Mouse (Mus musculus) hindbrain, embryonic 10.5 days (tissue): ENCODE measurements around the gene Stub1. TPM values are rescaled to one million over a fixed set of nuclear protein-coding genes. Genes with fewer than 3 reads are reported as not detected.
A peak's percentile ranks its signal among the peaks of the same experiment; 100 is the strongest.
"Not testable (repeated sequence)": the region's sequence is repeated elsewhere in the genome, so short reads cannot be mapped to it uniquely, and the experiment has no call there.

ENCODE experiments used
- DNase-seq: peaks from one replicate; pipeline ENCODE4 v3.0.0-alpha.2; 2017; ENCODE audit warnings: low spot score
- H3K27ac ChIP-seq: fragments of 300-500 bp; sonication (generic); 2 replicates; pipeline ENCODE4 v1.5.1; 2016; ENCODE audit warnings: mild to moderate bottlenecking, moderate library complexity
- H3K27me3 ChIP-seq: fragments of 300-500 bp; sonication (generic); 2 replicates; pipeline ENCODE4 v1.6.1; 2016; ENCODE audit warnings: mild to moderate bottlenecking; ENCODE audit not compliant: poor library complexity, insufficient read depth, severe bottlenecking
- H3K36me3 ChIP-seq: fragments of 300-500 bp; sonication (generic); 2 replicates; pipeline ENCODE4 v1.6.1; 2016; ENCODE audit warnings: mild to moderate bottlenecking, moderate library complexity
- H3K4me1 ChIP-seq: fragments of 300-500 bp; sonication (generic); replicated peaks from 2 replicates; pipeline ENCODE4 v1.6.1; 2016; ENCODE audit warnings: mild to moderate bottlenecking
- H3K4me3 ChIP-seq: fragments of 300-500 bp; sonication (generic); 2 replicates; pipeline ENCODE4 v1.5.1; 2016; ENCODE audit warnings: mild to moderate bottlenecking, moderate library complexity
- H3K9me3 ChIP-seq: fragments of 300-500 bp; sonication (generic); 2 replicates; pipeline ENCODE4 v1.6.1; 2016; ENCODE audit warnings: mild to moderate bottlenecking, moderate library complexity
- WGBS: fragments of 180-500 bp; shearing (Covaris S2); methylation state at CpG from one replicate; pipeline ENCODE4 v1.1.7; 2016; 5-methylcytosine and 5-hydroxymethylcytosine counted together
- polyA plus RNA-seq: library from polyadenylated mRNA; unstranded; fragments of >200 nt; fragmentation: Nextera tagmentation; extraction: Ambion mirVana; gene quantifications from 2 replicates; pipeline ENCODE4 v1.2.1, GENCODE M21; 2016

The Stub1 gene
- polyA plus RNA-seq, 1 experiment from 2014 or later: 360 TPM

GRCm38 (mm10) chr17:25875171-25876136 lies 42.2 kb upstream of the Stub1 start:
- no peaks in the 10 kb centered on the region for H3K27me3 ChIP-seq
- no peaks in the 10 kb centered on the region for H3K9me3 ChIP-seq
- peak; percentile 90 for DNase-seq
- H3K27ac ChIP-seq: peak overlapping the region; percentile 92
- H3K4me3 ChIP-seq: peak overlapping the region; percentile 73
- peaks cover 67% of the 10 kb centered on the region for H3K4me1 ChIP-seq
- WGBS: 1% methylated on average over 59 of the region's 59 CpGs
- peaks cover 32% of the 10 kb centered on the region for H3K36me3 ChIP-seq

GRCm38 (mm10) chr17:25874721-25875170 lies 41.5 kb upstream of the Stub1 start, which contains the start of gene Mettl26:
Mettl26 (plus strand) TSS chr17:25875074.
- Histone ChIP-seq H3K27ac (peak within 1 kb of the TSS; percentile 92), H3K27me3 (no peaks in the 10 kb centered on the region), H3K4me1 (peaks cover 60% of the 10 kb centered on the region), H3K36me3 (peaks cover 30% of the 10 kb centered on the region), H3K4me3 (peak within 1 kb of the TSS; percentile 73), H3K9me3 (no peaks in the 10 kb centered on the region)
- WGBS: under 1% methylated on average over 25 of the region's 25 CpGs
- DNase-seq: peak; percentile 93

- Histone ChIP-seq H3K27ac (peak overlapping the region; percentile 92), H3K36me3 (peaks cover 25% of the 10 kb centered on the region), H3K9me3 (no peaks in the 10 kb centered on the region), H3K27me3 (no peaks in the 10 kb centered on the region), H3K4me3 (peak overlapping the region; percentile 73), H3K4me1 (peaks cover 56% of the 10 kb centered on the region)
- WGBS: 8% methylated on average over 14 of the region's 14 CpGs
- DNase-seq: no peak
These were observed 41.0 kb upstream of the Stub1 start for GRCm38 (mm10) chr17:25874148-25874720.

DNA sequence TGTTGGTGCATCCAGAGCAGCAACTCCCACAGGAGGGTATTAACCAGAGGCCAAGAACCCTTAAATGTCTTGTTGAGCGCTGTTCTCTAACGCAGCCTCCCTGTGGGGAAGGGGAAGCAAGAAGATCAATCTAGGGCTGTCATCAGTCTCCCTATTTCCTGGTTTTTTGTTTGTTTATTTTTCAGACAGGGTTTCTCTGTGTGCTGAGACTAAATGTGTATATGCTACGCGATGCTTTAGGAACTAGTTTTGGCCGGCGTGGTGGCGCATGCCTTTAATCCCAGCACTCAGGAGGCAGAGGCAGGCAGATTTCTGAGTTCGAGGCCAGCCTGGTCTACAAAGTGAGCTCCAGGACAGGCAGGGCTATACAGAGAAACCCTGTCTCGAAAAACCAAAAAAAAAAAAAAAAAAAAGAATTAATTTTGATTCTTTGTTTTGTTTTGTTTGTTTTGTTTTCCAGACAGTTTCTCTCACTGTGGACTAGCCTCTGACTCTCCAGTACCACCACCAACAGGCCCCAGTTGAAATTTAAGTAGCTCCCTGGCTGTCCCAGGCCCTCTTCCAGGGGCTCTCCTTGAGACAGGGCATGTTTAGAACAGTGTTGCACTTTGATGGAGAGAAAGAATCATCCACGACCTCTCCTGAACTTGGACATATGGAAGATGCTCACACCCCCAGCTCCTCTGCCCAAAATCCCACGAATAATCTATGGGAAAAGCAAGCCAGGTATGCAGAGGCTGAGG lies 40.4 kb upstream of the Stub1 start:
- H3K4me3 ChIP-seq: peak overlapping the region; percentile 73
- H3K27me3 ChIP-seq: no peaks in the 10 kb centered on the region
- WGBS: 75% methylated on average over 11 of the region's 11 CpGs
- peaks cover 56% of the 10 kb centered on the region for H3K4me1 ChIP-seq
- peak overlapping the region; percentile 92; the same call in 1 of the 2 replicates for H3K27ac ChIP-seq
- DNase-seq: no peak
- H3K36me3 ChIP-seq: peaks cover 19% of the 10 kb centered on the region
- H3K9me3 ChIP-seq: no peaks in the 10 kb centered on the region

GRCm38 (mm10) chr17:25872676-25873075 lies 39.5 kb upstream of the Stub1 start:
- Histone ChIP-seq H3K36me3 (peaks cover 10% of the 10 kb centered on the region), H3K4me3 (no peak overlapping the region), H3K27me3 (no peaks in the 10 kb centered on the region), H3K9me3 (no peaks in the 10 kb centered on the region), H3K27ac (no peak overlapping the region), H3K4me1 (peaks cover 56% of the 10 kb centered on the region)
- DNase-seq: no peak
- 78% methylated on average over 3 of the region's 3 CpGs for WGBS

DNA sequence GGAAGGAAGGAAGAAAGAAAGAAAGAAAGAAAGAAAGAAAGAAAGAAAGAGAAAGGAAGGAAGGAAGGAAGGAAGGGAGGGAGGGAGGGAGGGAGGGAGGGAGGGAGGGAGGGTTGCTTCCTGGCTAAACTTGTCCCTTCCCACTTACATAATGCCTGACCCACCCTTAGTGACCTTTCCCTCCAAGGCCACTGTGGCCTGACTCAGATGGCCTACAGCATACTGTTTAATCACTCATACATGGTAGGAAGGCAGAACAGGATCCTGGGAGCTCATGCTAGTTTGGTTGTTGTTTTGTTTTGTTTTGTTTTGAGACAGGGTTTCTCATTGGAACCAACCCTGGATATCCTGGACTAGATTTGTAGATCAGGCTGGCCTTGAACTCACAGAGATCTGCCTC lies 38.4 kb upstream of the Stub1 start:
- not testable (repeated sequence) for H3K27ac ChIP-seq, H3K27me3 ChIP-seq, H3K4me3 ChIP-seq, H3K36me3 ChIP-seq, H3K9me3 ChIP-seq, DNase-seq
- peaks cover 56% of the 10 kb centered on the region for H3K4me1 ChIP-seq

- Histone ChIP-seq H3K36me3 (no peaks in the 10 kb centered on the region), H3K27me3 (0 out of 2 replicates have a peak, but pooled peaks cover 2% of the 10 kb centered on the region), H3K9me3 (no peaks in the 10 kb centered on the region), H3K27ac (no peak overlapping the region), H3K4me1 (peaks cover 45% of the 10 kb centered on the region), H3K4me3 (no peak overlapping the region)
- DNase-seq: no peak
- 84% methylated on average over 2 of the region's 2 CpGs for WGBS
These were observed 36.8 kb upstream of the Stub1 start for GRCm38 (mm10) chr17:25869954-25870353.

GRCm38 (mm10) chr17:25869498-25869897 lies 36.3 kb upstream of the Stub1 start:
- Histone ChIP-seq H3K36me3 (no peaks in the 10 kb centered on the region), H3K27ac (no peak overlapping the region), H3K9me3 (no peaks in the 10 kb centered on the region), H3K27me3 (0 out of 2 replicates have a peak, but pooled peaks cover 2% of the 10 kb centered on the region), H3K4me3 (no peak overlapping the region), H3K4me1 (peaks cover 44% of the 10 kb centered on the region)
- no peak for DNase-seq
- WGBS: 91% methylated on average over 8 of the region's 8 CpGs

DNA sequence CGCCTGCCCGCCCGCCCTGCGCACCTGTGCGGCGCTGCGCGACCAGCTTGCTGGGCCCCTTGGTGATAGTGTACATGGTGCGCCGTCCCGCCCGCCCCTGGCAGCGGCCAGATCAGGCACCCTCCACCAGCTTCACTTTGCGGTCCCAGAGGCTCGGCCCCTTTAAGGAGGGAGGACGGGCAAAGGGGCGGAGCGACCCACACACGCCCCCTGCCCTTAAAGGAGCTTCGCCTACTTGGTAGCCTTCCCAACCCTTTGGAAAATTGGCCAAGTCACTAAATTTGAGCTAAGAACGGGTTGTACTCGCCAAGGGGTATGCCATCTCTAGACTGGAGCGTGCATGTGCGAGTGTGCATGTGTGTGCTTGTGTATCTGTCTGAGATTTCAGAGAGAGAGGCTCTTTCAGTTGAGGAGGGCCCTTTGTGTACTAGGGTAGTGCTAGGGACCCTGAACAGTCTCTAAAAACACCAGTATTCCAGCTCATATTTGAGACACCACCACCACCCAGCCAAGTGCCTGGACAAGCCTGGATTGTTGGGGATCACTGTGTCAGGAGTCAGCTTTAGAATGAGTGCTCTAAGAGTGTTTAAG lies 35.5 kb upstream of the Stub1 start, which contains the start of gene Mcrip2:
TSS of gene Mcrip2 (minus strand) at position 164 of the 591 bp plus-strand sequence.
- DNase-seq: peak; percentile 80
- Histone ChIP-seq H3K36me3 (no peaks in the 10 kb centered on the region), H3K4me1 (peaks cover 36% of the 10 kb centered on the region), H3K27me3 (0 out of 2 replicates have a peak, but pooled peaks cover 2% of the 10 kb centered on the region), H3K9me3 (no peaks in the 10 kb centered on the region), H3K4me3 (peak within 1 kb of the TSS; percentile 90), H3K27ac (peak within 1 kb of the TSS; percentile 85)
- under 1% methylated on average over 24 of the region's 24 CpGs for WGBS

- peak overlapping the region; percentile 85 for H3K27ac ChIP-seq
- 0 out of 2 replicates have a peak, but pooled peaks cover 2% of the 10 kb centered on the region for H3K27me3 ChIP-seq
These were observed 34.8 kb upstream of the Stub1 start for GRCm38 (mm10) chr17:25867836-25868600.

DNA sequence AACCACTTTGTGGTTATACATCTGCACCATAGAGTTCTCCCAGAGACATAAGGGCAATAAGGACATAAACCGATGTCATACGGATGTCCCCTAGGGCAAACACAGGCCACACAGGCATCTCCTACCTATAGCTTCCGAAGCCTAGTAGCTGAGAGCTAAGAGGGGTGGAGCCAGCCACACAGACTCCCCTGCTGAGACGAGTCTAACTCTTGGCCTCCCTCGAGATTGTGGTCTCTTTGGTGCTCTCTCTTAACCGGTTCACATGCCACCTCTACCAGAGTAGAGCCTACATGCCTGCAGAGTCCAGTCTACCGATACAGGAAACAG lies 34.3 kb upstream of the Stub1 start:
- H3K27me3 ChIP-seq: 0 out of 2 replicates have a peak, but pooled peaks cover 2% of the 10 kb centered on the region
- no peaks in the 10 kb centered on the region for H3K36me3 ChIP-seq
- H3K9me3 ChIP-seq: no peaks in the 10 kb centered on the region
- DNase-seq: no peak
- peaks cover 29% of the 10 kb centered on the region for H3K4me1 ChIP-seq
- WGBS: 17% methylated on average over 7 of the region's 7 CpGs
- H3K4me3 ChIP-seq: peak overlapping the region; percentile 90
- peak overlapping the region; percentile 85; the same call in 1 of the 2 replicates for H3K27ac ChIP-seq

More at GRCm38 (mm10) chr17:25867836-25868600, 34.8 kb upstream of the Stub1 start:
- WGBS: 1% methylated on average over 42 of the region's 42 CpGs
- peaks cover 32% of the 10 kb centered on the region for H3K4me1 ChIP-seq
- H3K36me3 ChIP-seq: no peaks in the 10 kb centered on the region
- no peaks in the 10 kb centered on the region for H3K9me3 ChIP-seq
- DNase-seq: peak; percentile 66
- peak overlapping the region; percentile 90 for H3K4me3 ChIP-seq
